Mouse (Mus musculus) kidney, postnatal 14 days (tissue): Measurements from ENCODE around the gene Slc25a36.

Experiments used
- DNase-seq: peaks from one replicate; pipeline ENCODE4 v3.0.0; 2022; ENCODE audit warnings: mixed read lengths

Gene Slc25a36

GRCm38 (mm10) chr9:97036656-97037055 lies 74.3 kb downstream of the Slc25a36 start:
- peak; percentile 11 for DNase-seq

- DNase-seq, result no peak
Observed at GRCm38 (mm10) chr9:97027361-97027760, 83.6 kb downstream of the Slc25a36 start.

DNA sequence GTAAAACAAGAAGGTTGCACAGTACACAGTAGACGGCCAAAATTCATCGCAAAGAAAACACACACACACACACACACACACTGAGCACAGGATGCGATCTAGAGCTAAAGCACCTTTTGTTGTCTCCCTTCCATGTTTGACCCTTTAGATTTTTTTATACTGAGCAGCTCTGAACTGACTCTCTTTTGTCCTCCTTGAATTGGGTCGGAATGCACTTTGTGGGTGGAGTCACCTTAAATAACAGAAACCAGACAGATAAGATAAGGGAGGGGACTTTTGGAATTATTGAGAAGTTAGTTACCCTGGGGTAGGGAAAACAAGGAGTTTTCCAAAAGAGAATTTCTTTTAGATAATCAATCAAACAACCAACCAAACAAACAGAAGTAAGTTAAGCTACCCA lies 85.0 kb downstream of the Slc25a36 start:
- DNase-seq, result no peak
